Mouse (Mus musculus): ENCODE data around the gene Bola3. TPM values are rescaled to one million over a fixed set of nuclear protein-coding genes. Genes with fewer than 3 reads are reported as not detected.
A peak's percentile ranks its signal among the peaks of the same experiment; 100 is the strongest.

Bola3 gene
- polyA plus RNA-seq (2015; fragmentation: Nextera tagmentation; extraction: Ambion mirVana) = 44.0 and 54.3 TPM in 2 replicates

DNA sequence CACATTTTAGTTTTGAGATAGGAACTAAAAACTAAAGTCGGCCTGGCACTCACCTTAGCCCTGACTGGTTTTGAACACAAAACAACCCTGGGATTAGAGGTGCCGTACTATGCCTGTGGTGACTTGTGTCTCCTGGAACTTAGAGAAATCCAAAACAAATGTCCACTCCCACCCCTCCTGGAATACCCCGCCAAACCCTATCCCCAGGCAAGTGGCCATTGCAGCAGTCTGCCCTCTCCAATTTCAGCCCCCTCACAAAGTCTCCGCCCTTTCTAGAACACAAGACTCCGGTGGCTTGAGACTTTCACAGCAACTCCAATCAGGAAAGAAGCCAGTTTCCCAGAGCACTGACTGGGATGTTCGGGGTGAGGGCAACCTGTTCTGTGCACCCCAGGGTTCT lies at the start of gene Bola3:
Bola3 (plus strand) TSS at position 275 of the 400 bp plus-strand sequence.
- H3K27me3 ChIP-seq (replicated peaks) = no peaks in the 10 kb centered on the region
- peak within 1 kb of the TSS; percentile 92 for H3K4me3 ChIP-seq
- H3K4me1 ChIP-seq = peaks cover 16% of the 10 kb centered on the region
- H3K36me3 ChIP-seq (replicated peaks) = peaks cover 3% of the 10 kb centered on the region; the same call in 1 of the 2 replicates
- ATAC-seq (replicated peaks) = no peak; the same call in none of the 2 replicates
- peak within 1 kb of the TSS; percentile 73 for H3K27ac ChIP-seq
- 29% methylated on average over 6 of the region's 6 CpGs for WGBS
- peak within 1 kb of the TSS; percentile 76 for H3K4me2 ChIP-seq
- H3K9ac ChIP-seq = peak within 1 kb of the TSS; percentile 96
- H3K9me3 ChIP-seq = no peaks in the 10 kb centered on the region

DNA sequence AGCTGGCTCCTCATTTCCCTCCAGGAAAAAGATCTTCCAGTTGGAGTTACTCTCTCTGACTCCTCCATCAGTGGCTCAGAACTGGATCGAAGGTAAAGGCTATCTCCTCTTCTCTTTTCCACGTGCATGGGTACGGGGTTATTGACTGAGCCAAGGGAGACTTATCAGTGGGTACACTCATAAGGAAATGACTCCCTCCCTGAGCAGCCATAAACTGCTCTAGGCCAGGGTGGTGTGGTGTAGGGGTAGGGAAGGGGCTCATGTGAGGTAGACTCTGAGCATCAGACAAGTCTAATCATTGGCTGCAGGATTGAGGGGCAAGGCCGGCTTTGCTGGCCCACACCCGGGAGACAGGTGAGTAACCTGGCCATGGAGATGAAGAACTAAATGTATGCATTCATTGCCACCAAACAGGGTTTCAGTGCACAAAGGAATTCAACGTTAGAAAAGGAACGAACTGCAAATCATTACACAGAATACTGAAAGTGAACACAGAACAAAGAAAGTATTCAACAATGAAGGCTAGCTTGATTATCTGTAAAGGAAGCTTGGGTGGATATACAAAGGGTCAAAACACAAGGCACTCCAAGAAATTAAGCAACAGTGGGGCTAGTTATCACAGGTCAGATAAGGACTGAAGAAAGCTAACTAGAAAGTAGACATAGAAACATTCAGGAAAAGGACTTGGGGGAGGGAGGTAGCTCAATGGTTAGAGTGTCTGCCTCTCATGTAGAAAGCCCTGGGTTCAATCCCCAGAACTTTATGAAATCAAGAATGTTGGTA lies 48.3 kb upstream of the Bola3 start:
- H3K4me2 ChIP-seq = no peak overlapping the region
- no peak overlapping the region for H3K27ac ChIP-seq
- H3K36me3 ChIP-seq (replicated peaks) = no peaks in the 10 kb centered on the region
- no peak overlapping the region for H3K4me3 ChIP-seq
- H3K27me3 ChIP-seq (replicated peaks) = no peaks in the 10 kb centered on the region
- no peaks in the 10 kb centered on the region for H3K4me1 ChIP-seq
- WGBS = 82% methylated on average over 7 of the region's 7 CpGs
- no peak for ATAC-seq (replicated peaks)
- H3K9ac ChIP-seq = no peak overlapping the region
- H3K9me3 ChIP-seq = no peaks in the 10 kb centered on the region

DNA sequence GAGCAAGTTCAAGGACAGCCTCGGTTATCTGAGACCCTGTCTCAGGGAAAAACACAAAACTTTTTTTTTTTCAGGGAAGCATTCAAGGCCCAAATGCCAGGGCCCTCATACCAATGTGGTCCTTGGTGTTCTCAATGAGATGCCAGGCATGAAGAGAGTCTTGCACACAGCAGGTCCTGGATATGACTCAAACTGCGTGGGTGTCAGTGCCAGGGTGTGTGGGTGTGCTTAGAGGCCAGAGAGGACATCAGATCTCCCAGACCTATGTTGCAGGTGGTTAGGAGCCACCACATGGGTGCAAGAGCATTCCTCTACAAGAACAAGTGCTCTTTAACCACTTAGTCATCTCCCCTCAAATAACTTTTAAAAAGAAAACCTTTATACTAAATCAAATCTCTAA lies 47.7 kb upstream of the Bola3 start:
- Histone ChIP-seq H3K4me1 (no peaks in the 10 kb centered on the region), H3K9me3 (no peaks in the 10 kb centered on the region), H3K4me3 (no peak overlapping the region), H3K27me3 (replicated peaks) (no peaks in the 10 kb centered on the region), H3K36me3 (replicated peaks) (peaks cover 1% of the 10 kb centered on the region; the same call in 1 of the 2 replicates), H3K9ac (no peak overlapping the region), H3K4me2 (no peak overlapping the region), H3K27ac (no peak overlapping the region)
- WGBS = 88% methylated on average over 2 of the region's 2 CpGs
- ATAC-seq (replicated peaks) = no peak

DNA sequence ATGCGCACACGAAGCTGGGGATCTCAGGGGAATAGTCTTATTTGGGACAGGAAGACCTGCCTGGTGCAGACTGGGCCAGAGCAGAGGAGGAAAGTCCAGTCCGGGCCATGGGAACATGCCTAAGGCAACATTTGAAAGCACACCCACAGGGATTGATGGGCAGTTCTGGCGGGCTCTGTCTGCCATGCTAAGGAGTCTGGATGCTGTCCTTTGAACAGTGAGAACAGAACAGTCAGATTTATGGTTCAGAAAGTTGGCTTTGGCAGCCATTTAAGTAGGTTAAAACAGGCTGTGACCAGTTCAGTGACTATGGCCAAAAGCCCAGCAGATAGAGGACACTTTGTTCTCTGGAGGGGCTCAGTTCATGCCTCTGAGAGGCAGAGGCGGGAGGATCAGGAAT lies 46.7 kb upstream of the Bola3 start:
- H3K9ac ChIP-seq = no peak overlapping the region
- H3K27me3 ChIP-seq (replicated peaks) = no peaks in the 10 kb centered on the region
- H3K9me3 ChIP-seq = no peaks in the 10 kb centered on the region
- H3K27ac ChIP-seq = no peak overlapping the region
- H3K4me2 ChIP-seq = no peak overlapping the region
- H3K36me3 ChIP-seq (replicated peaks) = peaks cover 5% of the 10 kb centered on the region
- no peak overlapping the region for H3K4me3 ChIP-seq
- no peak for ATAC-seq (replicated peaks)
- WGBS = 79% methylated on average over 5 of the region's 5 CpGs
- H3K4me1 ChIP-seq = no peaks in the 10 kb centered on the region

DNA sequence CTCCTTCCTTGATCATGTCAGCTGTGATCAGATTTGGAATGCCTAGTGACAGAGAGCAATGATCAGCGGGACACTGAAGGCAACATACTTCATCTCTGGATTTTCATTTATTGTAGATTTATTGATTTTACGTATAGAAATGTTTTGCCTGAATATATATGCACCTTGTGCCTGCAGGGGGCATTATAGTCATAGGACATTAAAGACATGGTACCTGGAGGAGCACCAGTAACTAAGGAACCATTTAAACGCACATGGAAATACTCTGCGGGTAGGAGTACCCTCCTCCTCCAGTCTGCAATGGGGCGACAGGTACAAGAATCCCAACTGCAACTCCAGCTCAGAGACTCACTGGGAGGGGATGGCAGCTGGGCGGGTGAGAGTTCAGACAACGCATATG lies 39.9 kb upstream of the Bola3 start:
- H3K4me3 ChIP-seq = no peak overlapping the region
- H3K36me3 ChIP-seq (replicated peaks) = peaks cover 27% of the 10 kb centered on the region
- no peaks in the 10 kb centered on the region for H3K9me3 ChIP-seq
- H3K4me2 ChIP-seq = no peak overlapping the region
- no peaks in the 10 kb centered on the region for H3K27me3 ChIP-seq (replicated peaks)
- no peak overlapping the region for H3K27ac ChIP-seq
- H3K4me1 ChIP-seq = no peaks in the 10 kb centered on the region
- WGBS = 93% methylated on average over 7 of the region's 7 CpGs
- H3K9ac ChIP-seq = no peak overlapping the region
- no peak for ATAC-seq (replicated peaks)

DNA sequence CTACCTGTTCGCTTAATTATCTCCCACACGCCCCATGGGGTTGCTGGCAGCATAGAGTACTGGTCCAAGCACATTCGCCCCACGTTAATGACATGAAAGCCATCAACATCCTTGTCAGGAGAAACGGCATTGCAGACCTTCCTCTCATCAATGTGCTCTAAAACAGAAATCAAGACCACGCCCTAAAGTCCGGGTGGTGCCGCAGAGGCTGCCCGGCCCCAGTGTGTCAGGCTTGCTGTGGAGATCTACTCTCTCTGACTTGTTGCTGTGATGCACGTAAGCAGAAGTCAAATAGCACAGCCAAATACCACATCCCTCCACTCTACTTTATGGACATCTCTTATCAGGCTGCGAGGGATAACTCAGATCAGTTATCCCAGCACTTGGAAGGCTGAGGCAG lies 37.7 kb upstream of the Bola3 start:
- H3K9ac ChIP-seq = no peak overlapping the region
- H3K4me1 ChIP-seq = peaks cover 10% of the 10 kb centered on the region
- no peak overlapping the region for H3K4me2 ChIP-seq
- ATAC-seq (replicated peaks) = no peak
- H3K27me3 ChIP-seq (replicated peaks) = no peaks in the 10 kb centered on the region
- no peak overlapping the region for H3K4me3 ChIP-seq
- peaks cover 27% of the 10 kb centered on the region for H3K36me3 ChIP-seq (replicated peaks)
- H3K9me3 ChIP-seq = no peaks in the 10 kb centered on the region
- no peak overlapping the region for H3K27ac ChIP-seq
- 96% methylated on average over 11 of the region's 11 CpGs for WGBS

DNA sequence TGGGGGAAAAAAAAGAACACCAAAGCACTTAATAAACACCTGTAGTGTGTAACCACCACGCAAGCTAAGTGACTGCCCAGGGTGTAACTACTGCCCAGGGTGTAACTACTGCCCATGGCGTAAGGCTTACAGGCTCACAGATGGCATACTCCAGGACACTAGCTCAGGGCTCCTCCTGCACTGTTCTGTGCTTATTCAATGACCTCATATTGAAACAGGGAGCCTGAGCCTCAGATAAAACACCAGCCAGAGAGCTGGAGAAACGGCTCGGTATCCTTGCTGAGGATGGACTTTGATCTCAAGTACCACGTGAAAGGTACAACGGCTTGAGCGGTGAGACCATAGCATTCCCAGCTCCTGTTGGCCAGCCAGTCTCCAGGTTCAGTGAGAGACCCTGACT lies 36.9 kb upstream of the Bola3 start:
- ATAC-seq (replicated peaks) = no peak
- peaks cover 22% of the 10 kb centered on the region for H3K36me3 ChIP-seq (replicated peaks)

DNA sequence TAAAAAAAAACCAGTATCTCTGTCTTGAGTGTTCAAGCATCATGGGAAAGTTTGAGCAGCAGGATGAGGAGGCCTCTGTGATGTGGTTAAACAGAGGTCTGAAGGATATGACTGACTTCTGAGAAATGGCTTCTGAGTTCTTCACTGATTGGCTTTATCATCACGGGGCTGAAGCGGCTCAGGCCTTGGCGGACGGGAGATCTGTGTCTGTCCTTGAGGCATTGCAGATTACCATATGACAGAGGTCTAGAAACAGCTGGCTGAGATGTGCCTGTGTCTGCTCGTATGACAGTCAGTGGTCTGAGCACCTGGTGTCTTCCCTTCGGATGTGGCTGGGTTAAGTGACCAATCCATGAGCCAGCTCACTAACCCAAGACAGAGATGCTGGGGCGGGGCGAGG lies 36.4 kb upstream of the Bola3 start:
- H3K36me3 ChIP-seq (replicated peaks) = peaks cover 22% of the 10 kb centered on the region

More for the DNA sequence above, 36.9 kb upstream of the Bola3 start:
- no peak overlapping the region for H3K4me2 ChIP-seq
- no peaks in the 10 kb centered on the region for H3K9me3 ChIP-seq
- whole genome bisulfite sequencing = 93% methylated on average over 7 of the region's 7 CpGs
- H3K9ac ChIP-seq = no peak overlapping the region
- H3K27me3 ChIP-seq (replicated peaks) = no peaks in the 10 kb centered on the region
- H3K27ac ChIP-seq = no peak overlapping the region
- H3K4me3 ChIP-seq = no peak overlapping the region
- peaks cover 17% of the 10 kb centered on the region for H3K4me1 ChIP-seq

DNA sequence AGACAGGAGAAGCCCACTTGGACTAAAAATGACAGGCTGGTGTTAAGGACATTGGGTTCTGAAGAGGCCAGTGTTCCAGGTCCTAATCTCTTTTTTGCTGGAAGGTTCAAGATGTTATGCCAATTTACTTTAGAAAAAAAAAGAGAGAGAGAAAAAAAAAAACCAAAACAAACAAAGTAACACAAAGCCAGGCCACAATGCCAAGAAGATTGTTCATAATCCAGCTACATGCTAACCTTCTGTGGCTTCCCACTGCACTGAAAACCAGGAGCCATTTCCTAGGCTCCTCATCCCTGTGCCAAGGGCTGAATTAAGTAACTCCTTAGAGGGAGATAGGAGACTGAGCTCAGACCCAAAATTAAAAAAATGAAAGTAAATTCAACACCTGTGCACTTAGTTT lies 33.7 kb upstream of the Bola3 start:
- peaks cover 17% of the 10 kb centered on the region for H3K4me1 ChIP-seq
- no peaks in the 10 kb centered on the region for H3K27me3 ChIP-seq (replicated peaks)
- H3K4me2 ChIP-seq = no peak overlapping the region
- ATAC-seq (replicated peaks) = no peak
- no peak overlapping the region for H3K4me3 ChIP-seq
- H3K36me3 ChIP-seq (replicated peaks) = peaks cover 13% of the 10 kb centered on the region
- no peak overlapping the region for H3K27ac ChIP-seq
- no peaks in the 10 kb centered on the region for H3K9me3 ChIP-seq
- no peak overlapping the region for H3K9ac ChIP-seq

More for the DNA sequence above, 36.4 kb upstream of the Bola3 start:
- Histone ChIP-seq H3K4me3 (no peak overlapping the region), H3K9me3 (no peaks in the 10 kb centered on the region), H3K27ac (no peak overlapping the region), H3K4me1 (peaks cover 17% of the 10 kb centered on the region), H3K4me2 (no peak overlapping the region), H3K27me3 (replicated peaks) (no peaks in the 10 kb centered on the region), H3K9ac (no peak overlapping the region)
- ATAC-seq (replicated peaks) = no peak
- WGBS = 87% methylated on average over 8 of the region's 8 CpGs

DNA sequence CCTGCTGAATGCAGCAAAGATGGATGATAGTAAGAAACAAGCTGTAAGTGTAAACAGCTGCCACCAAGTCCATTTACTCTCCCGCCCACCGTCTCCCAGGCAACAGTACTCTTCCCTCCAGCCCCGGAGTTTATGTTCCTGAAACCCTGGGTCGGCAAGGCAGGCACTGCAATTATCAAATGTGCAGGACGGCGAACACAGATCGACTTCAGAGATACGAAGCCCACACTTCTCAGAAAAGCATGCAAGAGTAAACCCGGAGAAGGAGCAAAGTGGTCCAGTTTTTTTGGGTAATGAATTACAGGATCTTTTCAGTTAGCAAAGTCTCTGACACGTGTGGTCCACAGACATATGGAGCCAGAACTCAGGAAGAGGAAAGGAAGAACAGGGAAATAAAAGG lies 32.9 kb upstream of the Bola3 start:
- peak overlapping the region; percentile 92; the same call in 1 of the 2 replicates for H3K4me3 ChIP-seq
- 6% methylated on average over 10 of the region's 10 CpGs for WGBS
- peak overlapping the region; percentile 84 for H3K4me2 ChIP-seq
- H3K27me3 ChIP-seq (replicated peaks) = no peaks in the 10 kb centered on the region
- no peak for ATAC-seq (replicated peaks)
- no peaks in the 10 kb centered on the region for H3K9me3 ChIP-seq
- no peak overlapping the region for H3K9ac ChIP-seq
- peaks cover 17% of the 10 kb centered on the region for H3K4me1 ChIP-seq
- no peak overlapping the region for H3K27ac ChIP-seq
- peaks cover 10% of the 10 kb centered on the region for H3K36me3 ChIP-seq (replicated peaks)

DNA sequence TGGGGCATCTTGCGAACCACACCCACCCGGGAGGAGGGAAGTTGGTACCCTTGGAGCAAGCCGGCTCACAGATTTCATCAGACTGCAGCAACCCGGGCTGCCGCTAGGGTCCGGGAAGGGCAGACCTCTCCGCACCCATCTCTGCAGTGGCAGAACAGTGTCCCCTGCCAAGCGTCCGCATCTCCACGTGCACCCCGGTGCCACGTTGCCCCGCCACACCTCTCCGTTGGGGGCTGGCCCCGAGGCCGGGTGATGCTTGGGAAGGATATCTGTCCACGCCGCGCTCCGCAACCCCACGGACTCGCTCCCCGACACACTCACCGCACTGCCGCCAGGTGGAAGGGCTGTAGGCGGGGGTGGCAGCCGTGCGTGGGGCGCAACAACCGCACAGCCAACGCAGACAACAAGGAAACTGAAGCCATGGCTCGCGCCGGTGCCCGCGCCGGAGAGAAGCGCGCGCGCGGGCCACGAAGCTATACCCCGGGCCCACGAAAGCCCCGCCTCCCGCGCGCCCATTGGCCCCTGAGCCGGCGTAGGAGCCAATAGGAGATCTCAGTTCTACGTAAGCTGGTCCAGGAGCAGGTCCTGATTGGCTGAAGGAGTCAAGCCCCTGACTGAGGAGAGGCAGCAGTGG lies 31.7 kb upstream of the Bola3 start:
- H3K9ac ChIP-seq = peak overlapping the region; percentile 85
- WGBS = under 1% methylated on average over 52 of the region's 52 CpGs
- peak overlapping the region; percentile 83 for H3K27ac ChIP-seq
- H3K4me3 ChIP-seq = peak overlapping the region; percentile 92
- H3K27me3 ChIP-seq (replicated peaks) = no peaks in the 10 kb centered on the region
- peak; percentile 99 for ATAC-seq (replicated peaks)
- peaks cover 17% of the 10 kb centered on the region for H3K4me1 ChIP-seq
- H3K9me3 ChIP-seq = no peaks in the 10 kb centered on the region
- peak overlapping the region; percentile 84 for H3K4me2 ChIP-seq
- no peaks in the 10 kb centered on the region for H3K36me3 ChIP-seq (replicated peaks)

DNA sequence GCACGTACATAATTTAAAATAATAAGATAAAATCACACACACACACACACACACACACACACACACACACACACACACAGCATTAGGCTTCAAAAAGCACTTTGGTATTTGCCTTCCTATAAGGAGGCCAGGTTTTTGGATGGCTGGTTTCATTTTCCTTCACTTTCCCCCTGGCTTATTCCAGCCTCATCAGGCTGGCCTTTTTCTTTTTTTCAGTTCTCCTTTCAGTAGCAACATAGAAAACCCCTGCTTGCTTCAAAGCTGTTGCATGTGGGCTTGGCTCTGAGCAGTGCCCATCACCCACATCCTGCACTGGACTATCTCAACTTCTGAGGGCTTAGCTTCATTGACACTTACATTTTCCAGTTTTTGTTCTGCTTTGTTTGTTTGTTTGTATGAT lies 27.0 kb upstream of the Bola3 start:
- Histone ChIP-seq H3K4me2 (no peak overlapping the region), H3K27ac (no peak overlapping the region), H3K9me3 (no peaks in the 10 kb centered on the region), H3K36me3 (replicated peaks) (no peaks in the 10 kb centered on the region), H3K4me3 (no peak overlapping the region), H3K27me3 (replicated peaks) (no peaks in the 10 kb centered on the region), H3K4me1 (peaks cover 11% of the 10 kb centered on the region), H3K9ac (no peak overlapping the region)
- no peak for ATAC-seq (replicated peaks)
- WGBS = 55% methylated on average over 1 of the region's 1 CpGs

DNA sequence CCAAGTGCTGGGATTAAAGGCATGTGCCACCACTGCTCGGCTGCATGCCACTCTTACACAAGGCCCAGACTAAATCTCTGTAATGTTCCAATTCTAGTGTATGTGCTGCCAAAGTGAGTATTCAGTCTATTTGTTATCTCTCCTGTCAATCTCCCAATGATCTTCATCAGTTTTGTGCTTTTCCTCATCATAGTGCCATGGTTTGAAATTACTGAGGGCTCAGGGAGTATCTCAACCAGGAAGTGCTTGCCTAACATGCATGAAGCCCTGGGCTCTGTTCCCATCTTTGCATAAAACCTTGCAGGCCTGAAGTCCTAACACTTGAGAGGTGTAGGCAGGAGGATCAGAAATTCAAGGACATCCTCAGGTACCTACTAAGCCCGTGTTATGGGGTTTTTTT lies 26.2 kb upstream of the Bola3 start:
- Histone ChIP-seq H3K27ac (no peak overlapping the region), H3K36me3 (replicated peaks) (no peaks in the 10 kb centered on the region), H3K27me3 (replicated peaks) (no peaks in the 10 kb centered on the region), H3K9me3 (no peaks in the 10 kb centered on the region), H3K4me3 (no peak overlapping the region), H3K9ac (no peak overlapping the region), H3K4me2 (no peak overlapping the region), H3K4me1 (peaks cover 16% of the 10 kb centered on the region)
- ATAC-seq (replicated peaks) = no peak
- 65% methylated on average over 2 of the region's 2 CpGs for WGBS
